Mouse (Mus musculus): ENCODE data around the gene Ankle1. TPM values are rescaled to one million over a fixed set of nuclear protein-coding genes. Genes with fewer than 3 reads are reported as not detected.

The Ankle1 gene
- total and polyA plus RNA-seq, 3 experiments, result 18.5 to 21.2 TPM; not detected in 1

GRCm38 (mm10) chr8:71371236-71371848 lies 34.5 kb upstream of the Ankle1 start, which contains the start of gene Ocel1 (continued):
- TF ChIP-seq UBTF (IDR thresholded peaks at IDR 0.05; ENCODE audit: borderline replicate concordance, insufficient read depth, low read depth, low read length), result no peak
- no peak for TF ChIP-seq GABPA (IDR thresholded peaks at IDR 0.05; ENCODE audit: low read depth, low read length)

- Histone ChIP-seq H3K9me3 (replicated peaks; ENCODE audit: insufficient read depth, low read length) (no peaks in the 10 kb centered on the region), H3K27ac (ENCODE audit: control insufficient read depth, low read depth, low read length) (no peak overlapping the region), H3K36me3 (ENCODE audit: control insufficient read depth in 1 of 2, insufficient read depth in 2 of 2, low read length in 2 of 2) (peaks cover 0 to 9% of the 10 kb centered on the region in 2 experiments; a peak in 1 of 4 replicates), H3K79me2 (ENCODE audit: control insufficient read depth, insufficient read depth, low read length, poor library complexity) (peaks cover 4% of the 10 kb centered on the region; the same call in 1 of the 2 replicates), H3K4me3 (ENCODE audit: control insufficient read depth in 1 of 2, insufficient read depth in 1 of 2, low read depth in 2 of 2, low read length in 2 of 2) (no peak overlapping the region), H3K27me3 (ENCODE audit: control insufficient read depth in 1 of 2, insufficient read depth in 2 of 2, low read length in 2 of 2) (no peaks in the 10 kb centered on the region), H3K9ac (ENCODE audit: control insufficient read depth, low read depth, low read length, poor library complexity, severe bottlenecking) (no peak overlapping the region), H3K4me1 (ENCODE audit: control insufficient read depth in 1 of 2, insufficient read depth in 2 of 2, low read length in 2 of 2) (peaks cover 0 to 11% of the 10 kb centered on the region in 2 experiments; a peak in 2 of 4 replicates)
- DNase-seq (ENCODE audit: low read depth, low spot score), result no peak
- TF ChIP-seq EP300 (IDR thresholded peaks at IDR 0.05; ENCODE audit: low read depth in 1 of 2, low read length in 2 of 2) (no peak), RCOR1 (IDR thresholded peaks at IDR 0.05; ENCODE audit: low read depth, low read length) (no peak), MYB (IDR thresholded peaks at IDR 0.05; ENCODE audit: low read depth, low read length) (no peak), RAD21 (IDR thresholded peaks at IDR 0.05; ENCODE audit: low read depth, low read length) (no peak), E2F4 (IDR thresholded peaks at IDR 0.05; ENCODE audit: borderline replicate concordance, low read depth, low read length) (no peak), BHLHE40 (IDR thresholded peaks at IDR 0.05; ENCODE audit: borderline replicate concordance, low read depth, low read length) (no peak), CHD1 (IDR thresholded peaks at IDR 0.05; ENCODE audit: low read depth, low read length) (no peak), ZMIZ1 (IDR thresholded peaks at IDR 0.05; ENCODE audit: low read depth, low read length) (no peak), MXI1 (IDR thresholded peaks at IDR 0.05; ENCODE audit: low read depth, low read length) (no peak), TCF12 (IDR thresholded peaks at IDR 0.05; ENCODE audit: low read depth, low read length) (no peak), ETS1 (IDR thresholded peaks at IDR 0.05; ENCODE audit: low read depth, low read length) (no peak)
These were observed 33.4 kb upstream of the Ankle1 start for GRCm38 (mm10) chr8:71372427-71372826.

DNA sequence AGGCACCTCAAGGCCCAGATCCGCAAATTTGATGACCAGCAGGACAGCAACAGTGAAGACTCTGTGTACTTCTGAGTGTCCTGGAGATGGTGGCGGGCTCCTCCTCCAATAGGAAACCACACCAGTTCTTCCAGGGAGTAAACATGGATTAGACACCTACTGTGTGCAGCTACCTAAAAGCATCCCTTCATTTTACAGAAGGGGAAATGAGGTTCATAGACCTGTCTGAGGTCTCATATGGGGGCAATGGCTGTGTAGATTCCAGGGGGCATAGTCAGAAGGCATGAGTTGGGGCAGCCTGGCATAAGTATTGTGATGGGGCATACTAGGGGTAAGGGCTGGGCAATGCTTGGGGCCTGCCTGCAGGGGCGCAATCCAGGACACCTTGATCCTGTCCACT lies 32.8 kb upstream of the Ankle1 start:
- H3K4me1 ChIP-seq (ENCODE audit: control insufficient read depth in 1 of 2, insufficient read depth in 2 of 2, low read length in 2 of 2), result peaks cover 0 to 7% of the 10 kb centered on the region in 2 experiments; a peak in 2 of 4 replicates
- H3K9ac ChIP-seq (ENCODE audit: control insufficient read depth, low read depth, low read length, poor library complexity, severe bottlenecking), result no peak overlapping the region
- peaks cover 0 to 6% of the 10 kb centered on the region in 2 experiments; a peak in 1 of 4 replicates for H3K36me3 ChIP-seq (ENCODE audit: control insufficient read depth in 1 of 2, insufficient read depth in 2 of 2, low read length in 2 of 2)
- H3K27me3 ChIP-seq (ENCODE audit: control insufficient read depth in 1 of 2, insufficient read depth in 2 of 2, low read length in 2 of 2), result no peaks in the 10 kb centered on the region
- TF ChIP-seq TBP (IDR thresholded peaks at IDR 0.05; ENCODE audit: low read depth, low read length) (no peak), POLR2A (IDR thresholded peaks at IDR 0.05; ENCODE audit: control insufficient read depth in 1 of 2, insufficient read depth in 1 of 2, low read depth in 1 of 2, low read length in 2 of 2, poor library complexity in 1 of 2) (no peak), ZKSCAN1 (IDR thresholded peaks at IDR 0.05; ENCODE audit: low read depth, low read length) (peak; percentile 60; the same call in 1 of the 2 replicates), TAL1 (IDR thresholded peaks at IDR 0.05; ENCODE audit: low read length) (no peak)
- no peak overlapping the region for H3K4me3 ChIP-seq (ENCODE audit: control insufficient read depth in 1 of 2, insufficient read depth in 1 of 2, low read depth in 2 of 2, low read length in 2 of 2)
- no peak for DNase-seq (ENCODE audit: low read depth, low spot score)
- no peaks in the 10 kb centered on the region; the same call in 1 of the 2 replicates for H3K79me2 ChIP-seq (ENCODE audit: control insufficient read depth, insufficient read depth, low read length, poor library complexity)
- no peaks in the 10 kb centered on the region for H3K9me3 ChIP-seq (replicated peaks; ENCODE audit: insufficient read depth, low read length)
- no peak overlapping the region for H3K27ac ChIP-seq (ENCODE audit: control insufficient read depth, low read depth, low read length)
